Comparison of ENCODE assay signal across 14 mouse cellular contexts in genomic region chr6:84545428-84545827, GRCm38 (mm10). TPM values are rescaled to one million over a fixed set of nuclear protein-coding genes. Genes with fewer than 3 reads are reported as not detected.
A peak's percentile ranks its signal among the peaks of the same experiment; 100 is the strongest.
DNase-seq lines count a peak whose midpoint lies in the region; ATAC-seq and TF ChIP-seq lines count a peak whose summit lies in the region.
"Had no signal": no experiment of that assay in that cellular context is flagged by ENCODE, and none has a peak within 500 bp of the region (broad histone marks: within the 10 kb centered on the region; RNA-seq: fewer than 3 reads in every experiment).

No protein-coding gene starts in this region.

- no peaks in the 10 kb centered on the region for H3K79me2 ChIP-seq in liver, adult 2 months (ENCODE audit: control insufficient read depth, insufficient read depth, low read length)

- no peak for TF ChIP-seq POLR2A in liver, adult 2 months (IDR thresholded peaks at IDR 0.05; ENCODE audit: extremely low read depth, insufficient read depth, low read length)

- H3K27me3 ChIP-seq in liver, adult 2 months (ENCODE audit: control insufficient read depth, insufficient read depth, low read length), result peaks cover 4% of the 10 kb centered on the region; the same call in 1 of the 2 replicates
- 0 out of 2 replicates have a peak, but pooled peaks cover 4% of the 10 kb centered on the region for H3K27me3 ChIP-seq in liver, embryonic 12.5 days (replicated peaks)
- H3K27me3 ChIP-seq: embryonic facial prominence, embryonic 12.5 days; limb, embryonic 13.5 days; neural tube, embryonic 13.5 days had no signal

- H3K36me3 ChIP-seq in liver, adult 2 months (ENCODE audit: control insufficient read depth, insufficient read depth, low read length), result no peaks in the 10 kb centered on the region
- H3K36me3 ChIP-seq in liver, embryonic 12.5 days, result no peaks in the 10 kb centered on the region
- H3K36me3 ChIP-seq: embryonic facial prominence, embryonic 12.5 days; forebrain, embryonic 10.5 days; limb, embryonic 13.5 days; neural tube, embryonic 13.5 days had no signal

- DNase-seq in gastrocnemius, adult 2 months, result no peak
- no peak for DNase-seq in gastrocnemius, postnatal 10 days
- DNase-seq in liver, adult 2 months (ENCODE audit: extremely low read depth, low read depth, low spot score), result peak; percentile 6
- peak; percentile 2 for DNase-seq in A20 (ENCODE audit: low read depth, low spot score)
- no peak for DNase-seq in thymus, postnatal 0 days (ENCODE audit: low spot score)
- DNase-seq in cerebellum, adult 8-10 months, result no peak
- DNase-seq: cerebellum, adult 9-11 months; heart, postnatal 4 days had no signal

- peaks cover 3% of the 10 kb centered on the region; the same call in 1 of the 2 replicates for H3K4me1 ChIP-seq in liver, adult 2 months (ENCODE audit: control insufficient read depth, insufficient read depth, low read length)
- no peaks in the 10 kb centered on the region for H3K4me1 ChIP-seq in liver, embryonic 12.5 days
- H3K4me1 ChIP-seq: neural tube, embryonic 13.5 days had no signal

- H3K9me3 ChIP-seq in liver, embryonic 12.5 days (replicated peaks), result no peaks in the 10 kb centered on the region
- H3K9me3 ChIP-seq: embryonic facial prominence, embryonic 12.5 days; forebrain, embryonic 10.5 days; limb, embryonic 13.5 days; neural tube, embryonic 13.5 days had no signal

- H3K27ac ChIP-seq in gastrocnemius, adult 2 months, result no peak overlapping the region
- no peak overlapping the region for H3K27ac ChIP-seq in liver, adult 2 months (replicated peaks; ENCODE audit: insufficient read depth, low read depth, low read length)
- H3K27ac ChIP-seq in liver, embryonic 12.5 days, result no peak overlapping the region
- H3K27ac ChIP-seq: embryonic facial prominence, embryonic 12.5 days; forebrain, embryonic 10.5 days; limb, embryonic 13.5 days; neural tube, embryonic 13.5 days had no signal

- TF ChIP-seq CTCF in gastrocnemius, adult 2 months (IDR thresholded peaks at IDR 0.05), result peak; percentile 37
- TF ChIP-seq CTCF in liver, adult 2 months (IDR thresholded peaks at IDR 0.05; ENCODE audit: low read depth, low read length), result no peak

- H3K4me2 ChIP-seq in liver, embryonic 12.5 days, result no peak overlapping the region
- H3K4me2 ChIP-seq: embryonic facial prominence, embryonic 12.5 days; limb, embryonic 13.5 days; neural tube, embryonic 13.5 days had no signal

- no peak overlapping the region for H3K4me3 ChIP-seq in gastrocnemius, adult 2 months
- no peak overlapping the region for H3K4me3 ChIP-seq in liver, adult 2 months (ENCODE audit: insufficient read depth, low read depth, low read length)
- no peak overlapping the region for H3K4me3 ChIP-seq in liver, embryonic 12.5 days
- H3K4me3 ChIP-seq: embryonic facial prominence, embryonic 12.5 days; forebrain, embryonic 10.5 days; limb, embryonic 13.5 days; neural tube, embryonic 13.5 days had no signal

- H3K9ac ChIP-seq in liver, adult 2 months (ENCODE audit: low read depth, low read length), result no peak overlapping the region
- no peak overlapping the region for H3K9ac ChIP-seq in liver, embryonic 12.5 days
- H3K9ac ChIP-seq: embryonic facial prominence, embryonic 12.5 days; limb, embryonic 13.5 days; neural tube, embryonic 13.5 days had no signal

- intact Hi-C loops in gastrocnemius, adult 2 months (cut with DNase I), result no loop called here

- no peak for ATAC-seq in liver, embryonic 12.5 days
- peak; percentile 79 for ATAC-seq in common myeloid progenitor, adult 5-6 weeks (replicated peaks; ENCODE audit: low read depth, poor library complexity, severe bottlenecking)

- 58% methylated on average over 2 of the region's 2 CpGs for WGBS in liver, adult 2 months
- whole genome bisulfite sequencing in liver, embryonic 12.5 days (ENCODE audit: insufficient replicate concordance), result 52% methylated on average over 2 of the region's 2 CpGs

RNA-seq across cellular contexts. Expression of gene Cyp26b1, which starts 48.3 kb away (rescaled TPM):
- total RNA-seq in gastrocnemius, adult 2 months (2021), result 10 to 100 TPM in 1 of 2 experiments, 1 to 10 TPM in 1; 7.1 to 18.9 TPM
- total RNA-seq in gastrocnemius, postnatal 10 days (2021), result 1 to 10 TPM; 2.0 to 2.8 TPM
- 0.18 and 1.0 TPM in 2 replicates for total RNA-seq in liver, adult 2 months (2014; rRNA removed)
- 0.22 and 7.5 TPM in 2 replicates for polyA plus RNA-seq in liver, adult 2 months (2012; rRNA removed)
- 0.23 and 0.25 TPM in 2 replicates for polyA plus RNA-seq in liver, embryonic 12.5 days (2016; fragmentation: Nextera tagmentation; extraction: Ambion mirVana)
- total RNA-seq in common myeloid progenitor, adult 5-6 weeks (2017), result not detected in 2 replicates
- 3.0 and 3.4 TPM in 2 replicates for polyA plus RNA-seq in thymus, postnatal 0 days (2015; fragmentation: Nextera tagmentation; extraction: Ambion mirVana)

Comparison
In these comparisons a context has a peak if more than half of its experiments do, and no peak if none do; other contexts are left out.
1. DNase-seq: peak in liver, adult 2 months (single experiment) and A20 (single experiment); none in gastrocnemius, adult 2 months (single experiment), gastrocnemius, postnatal 10 days (single experiment), thymus, postnatal 0 days (single experiment) and cerebellum, adult 8-10 months (single experiment).